Mouse (Mus musculus) naive thymus-derived CD4-positive, alpha-beta T cell, adult 2 months (primary cell): Measurements from ENCODE around the gene Armc8.

ENCODE experiments used
- DNase-seq: peaks from one replicate; pipeline ENCODE4 v3.0.0-alpha.2; 2011; ENCODE audit warnings: low read depth

Armc8 gene

DNA sequence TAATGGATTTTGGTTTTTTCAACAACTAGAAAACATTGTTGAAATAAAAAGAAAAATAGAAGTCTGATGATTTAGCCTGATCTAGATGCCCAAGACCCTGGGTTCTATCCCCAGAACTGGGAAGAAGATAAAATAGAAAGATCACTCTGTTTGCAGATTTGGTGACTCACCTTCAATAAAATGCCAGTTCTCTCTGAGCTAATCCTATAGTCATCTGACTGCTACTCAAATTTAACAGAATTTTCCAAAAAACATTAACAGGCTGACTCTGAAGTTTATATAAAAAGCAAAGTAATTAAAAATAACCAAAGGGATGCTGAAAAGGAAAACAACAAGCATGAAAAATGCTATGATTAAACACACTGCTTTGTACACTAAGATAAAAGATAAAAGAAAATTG lies 122.4 kb downstream of the Armc8 start:
- no peak for DNase-seq

DNA sequence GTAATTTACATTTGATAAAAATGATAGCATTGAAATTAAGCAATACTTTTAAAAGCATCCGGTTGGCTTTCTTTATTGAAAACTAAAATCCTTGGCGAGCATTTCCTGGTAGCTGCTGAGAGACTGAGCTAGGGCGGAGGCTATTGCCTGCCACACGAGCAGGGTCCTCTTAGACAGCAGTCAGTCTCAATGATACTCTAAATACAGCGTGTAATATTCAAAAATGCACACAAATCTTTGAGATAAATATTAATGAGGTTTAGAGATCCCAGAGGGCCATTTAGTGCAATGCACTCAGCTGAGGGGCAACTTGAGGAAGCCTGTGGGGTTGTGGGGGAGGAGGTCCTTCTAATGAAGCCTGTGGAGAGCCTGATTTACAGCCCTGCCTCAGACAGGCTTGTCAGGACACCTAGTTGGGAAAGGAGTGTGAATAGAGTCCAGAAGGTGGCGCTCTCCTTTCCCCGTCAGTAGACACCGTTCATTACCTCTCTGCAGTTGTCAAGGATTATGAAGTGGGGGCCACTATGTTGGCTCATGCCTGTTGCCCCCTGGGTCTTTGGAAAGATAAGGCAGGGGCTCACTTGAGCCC lies 124.0 kb downstream of the Armc8 start:
- DNase-seq, result no peak

DNA sequence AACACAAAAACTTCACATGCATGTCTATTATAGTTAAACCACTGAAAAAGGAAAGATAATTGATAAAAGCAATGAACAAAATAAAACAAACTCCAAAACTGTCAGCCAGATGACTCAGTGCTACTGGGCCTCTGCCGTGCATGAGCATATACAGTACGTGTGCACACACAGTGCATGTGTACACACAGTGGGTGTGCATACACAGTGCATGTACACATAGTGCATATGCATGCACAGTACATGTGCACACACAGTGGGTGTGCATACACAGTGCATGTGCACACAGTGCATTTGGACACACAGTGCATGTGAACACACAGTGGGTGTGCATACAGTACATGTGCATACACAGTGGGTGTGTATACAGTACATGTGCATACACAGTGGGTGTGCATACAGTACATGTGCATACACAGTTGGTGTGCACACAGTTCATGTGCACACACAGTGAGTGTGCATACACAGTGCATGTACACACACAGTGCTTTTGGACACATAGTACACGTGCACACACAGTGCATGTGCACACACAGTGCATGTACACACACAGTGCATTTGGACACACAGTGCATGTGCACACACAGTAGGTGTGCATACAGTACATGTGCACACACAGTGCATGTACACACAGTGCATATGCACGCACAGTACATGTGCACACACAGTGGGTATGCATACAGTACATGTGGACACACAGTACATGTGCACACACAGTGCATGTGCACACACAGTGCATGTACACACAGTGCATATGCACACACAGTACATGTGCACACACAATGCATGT lies 126.9 kb downstream of the Armc8 start:
- no peak for DNase-seq

DNA sequence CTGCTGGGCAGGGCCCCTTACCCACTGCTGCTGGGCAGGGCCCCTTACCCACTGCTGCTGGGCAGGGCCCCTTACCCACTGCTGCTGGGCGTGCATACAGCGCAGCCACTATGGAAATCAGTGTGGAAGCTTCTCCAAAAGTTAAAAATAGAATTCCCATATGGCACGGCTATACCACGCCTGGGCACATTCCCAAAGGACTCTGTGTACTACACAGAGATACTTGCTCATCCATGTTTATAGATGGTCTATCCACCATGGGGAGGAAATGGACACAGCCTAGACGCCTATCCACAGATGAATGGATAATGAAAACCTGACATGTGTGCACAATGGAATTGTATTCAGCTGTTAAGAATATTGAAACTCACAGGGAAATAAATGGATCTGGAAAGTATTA lies 127.8 kb downstream of the Armc8 start:
- DNase-seq, result no peak

DNA sequence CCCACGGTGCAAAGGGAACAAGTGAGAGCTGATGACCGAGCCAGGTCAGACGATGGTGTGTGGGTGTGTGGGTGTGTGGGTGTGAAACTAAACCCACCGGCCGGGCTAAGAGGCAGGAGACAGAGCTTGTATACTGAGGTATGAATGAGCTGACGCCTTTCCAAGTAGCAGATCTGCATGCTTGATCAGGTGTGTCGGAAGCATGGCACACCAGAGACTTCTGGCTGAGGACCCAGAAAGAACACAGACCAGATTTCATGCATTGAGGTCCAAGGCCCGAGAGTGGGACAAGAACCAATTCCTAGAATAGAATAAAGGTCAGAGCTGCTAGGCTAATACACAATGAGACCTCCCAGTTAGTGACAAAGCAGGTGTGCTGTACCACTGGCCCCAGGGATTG lies 129.6 kb downstream of the Armc8 start:
- DNase-seq, result no peak

DNA sequence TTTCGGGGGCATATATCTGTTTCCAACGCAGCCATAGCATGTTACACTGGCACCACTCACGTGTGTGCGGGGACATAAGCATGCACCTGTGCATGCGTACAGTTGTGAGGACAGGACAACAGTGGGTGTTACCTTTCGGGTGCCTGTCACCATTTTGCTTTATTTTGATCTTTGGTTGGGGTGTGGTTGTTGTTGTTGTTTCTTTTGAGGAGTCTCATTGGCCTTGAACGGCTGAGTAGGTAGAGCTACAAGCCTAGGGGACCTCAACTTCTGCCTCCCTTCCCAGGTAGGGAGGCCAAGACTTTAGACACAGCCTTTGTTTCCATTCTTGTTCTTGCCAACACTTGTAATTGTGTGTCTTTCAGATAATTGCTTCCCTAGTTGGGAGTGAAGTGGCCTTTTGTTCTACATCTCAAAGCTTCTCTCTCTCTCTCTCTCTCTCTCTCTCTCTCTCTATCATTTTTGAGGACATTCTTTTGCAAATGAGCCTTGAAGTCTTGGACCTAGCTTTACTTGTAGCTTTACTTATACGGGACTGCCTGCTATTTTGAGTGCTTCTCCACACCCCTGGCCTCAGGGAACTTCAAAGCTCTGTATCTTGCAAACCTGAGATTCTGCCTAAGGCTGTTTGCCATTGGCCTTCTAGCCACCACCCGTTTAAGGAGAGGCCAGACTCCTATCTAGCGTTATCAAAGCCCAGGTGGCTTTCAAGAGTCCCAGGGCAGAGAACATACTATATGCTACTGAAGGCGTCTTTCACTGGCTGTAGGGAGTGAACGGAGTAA lies 130.7 kb downstream of the Armc8 start:
- DNase-seq, result no peak

DNA sequence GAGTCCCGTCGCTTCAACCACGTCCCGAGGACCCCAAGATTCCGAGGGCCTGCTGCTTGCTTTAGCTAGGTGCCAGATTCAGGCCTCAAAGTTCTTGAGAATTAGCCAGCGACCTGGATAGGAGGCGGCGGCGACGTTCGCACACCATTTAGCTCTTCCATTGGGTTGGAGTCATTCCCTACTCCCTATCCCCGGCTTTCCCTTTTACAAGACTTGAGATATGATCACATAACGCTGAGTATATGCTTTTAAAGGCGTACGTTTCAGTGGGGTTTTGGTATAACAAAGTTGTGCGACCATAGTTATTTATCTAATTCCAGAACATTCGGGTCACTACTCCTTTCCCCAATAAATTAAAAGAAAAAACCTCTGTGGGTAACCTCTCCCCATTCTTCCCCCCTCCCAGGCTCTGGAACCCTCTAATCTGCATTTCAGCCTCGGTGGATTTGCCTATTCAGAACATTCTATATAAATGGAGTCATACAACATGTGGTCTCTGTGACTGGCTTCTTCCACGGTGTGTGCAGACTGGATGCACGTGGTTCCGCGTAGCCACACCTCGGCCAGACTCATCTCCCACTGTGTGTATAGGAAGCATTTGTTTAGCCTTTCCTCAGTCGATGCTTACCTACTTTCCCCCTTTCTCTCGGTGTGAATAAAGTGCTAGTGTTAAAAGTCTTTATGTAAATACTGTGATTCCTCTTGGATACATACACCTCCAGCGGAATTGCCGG lies 131.5 kb downstream of the Armc8 start, which contains the start of gene Mras:
Gene Mras, minus strand, starts transcription at position 351 of the 734 bp plus-strand sequence.
- no peak for DNase-seq

DNA sequence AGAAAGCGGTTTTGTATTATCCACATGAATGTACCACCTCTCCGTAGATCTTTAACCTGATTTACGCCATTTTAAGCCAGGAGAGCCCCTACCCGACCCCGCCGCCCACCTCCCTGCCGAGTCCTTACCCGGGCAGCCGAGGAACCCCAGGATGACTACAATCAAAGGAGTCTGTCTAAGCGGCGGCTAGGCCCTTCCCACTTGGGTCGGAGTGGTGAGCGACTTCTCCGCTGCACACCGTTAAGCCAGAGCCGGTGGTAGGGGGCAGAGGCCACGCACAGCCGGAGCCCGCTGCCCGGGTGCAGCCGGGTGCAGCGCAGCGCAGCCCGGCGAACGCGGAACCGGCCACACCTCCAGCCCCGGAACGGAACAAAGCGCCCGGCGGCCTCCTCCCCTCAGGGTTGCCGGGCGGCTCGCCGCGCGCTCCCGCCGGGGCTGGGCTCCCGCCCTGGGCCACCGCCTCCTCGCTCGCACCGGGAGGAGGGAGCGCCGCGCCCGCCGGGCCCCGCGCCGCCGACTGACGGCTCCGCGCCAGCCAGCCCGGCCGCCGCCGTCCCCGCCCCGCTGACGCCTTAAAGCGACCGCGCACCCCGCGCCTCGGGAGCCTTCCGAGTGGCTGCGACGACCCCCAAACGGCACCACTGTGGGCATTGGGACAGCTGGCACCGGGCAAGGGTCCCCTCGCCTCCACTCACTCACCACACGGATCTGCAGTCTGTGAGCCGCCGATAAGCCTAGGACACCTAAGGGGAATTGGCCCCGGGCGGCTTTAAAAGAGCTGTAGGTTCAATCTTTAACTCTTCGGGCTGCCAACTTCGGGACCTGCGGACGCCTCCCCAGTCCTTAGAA lies 132.3 kb downstream of the Armc8 start:
- DNase-seq, result no peak

DNA sequence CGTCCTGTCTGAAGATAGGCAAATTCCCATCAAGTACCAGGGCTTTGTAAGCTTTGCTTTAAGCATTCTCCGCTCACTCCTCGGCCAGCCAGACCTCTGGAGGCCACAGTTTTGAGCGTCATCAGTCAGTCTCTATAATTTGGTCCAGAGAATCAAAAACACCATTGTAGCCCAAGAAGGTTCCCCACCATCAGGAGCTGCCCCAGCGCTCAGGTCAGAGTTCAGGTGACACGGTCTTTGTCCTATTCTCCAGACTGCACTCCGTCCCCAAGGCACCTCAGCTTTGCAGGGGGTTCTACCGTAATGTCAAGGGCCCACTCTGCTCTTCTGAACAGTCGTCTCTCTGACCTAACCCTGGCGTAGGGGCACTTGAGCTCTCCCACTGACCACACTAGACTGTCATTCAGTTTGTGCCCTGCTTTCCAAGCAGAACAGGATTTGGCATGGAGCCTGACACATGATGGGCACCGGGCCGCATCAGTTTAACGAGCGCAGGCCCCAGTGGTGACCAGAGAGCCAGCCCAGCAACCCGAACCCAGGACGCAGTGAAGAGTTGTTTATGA lies 133.0 kb downstream of the Armc8 start:
- no peak for DNase-seq

DNA sequence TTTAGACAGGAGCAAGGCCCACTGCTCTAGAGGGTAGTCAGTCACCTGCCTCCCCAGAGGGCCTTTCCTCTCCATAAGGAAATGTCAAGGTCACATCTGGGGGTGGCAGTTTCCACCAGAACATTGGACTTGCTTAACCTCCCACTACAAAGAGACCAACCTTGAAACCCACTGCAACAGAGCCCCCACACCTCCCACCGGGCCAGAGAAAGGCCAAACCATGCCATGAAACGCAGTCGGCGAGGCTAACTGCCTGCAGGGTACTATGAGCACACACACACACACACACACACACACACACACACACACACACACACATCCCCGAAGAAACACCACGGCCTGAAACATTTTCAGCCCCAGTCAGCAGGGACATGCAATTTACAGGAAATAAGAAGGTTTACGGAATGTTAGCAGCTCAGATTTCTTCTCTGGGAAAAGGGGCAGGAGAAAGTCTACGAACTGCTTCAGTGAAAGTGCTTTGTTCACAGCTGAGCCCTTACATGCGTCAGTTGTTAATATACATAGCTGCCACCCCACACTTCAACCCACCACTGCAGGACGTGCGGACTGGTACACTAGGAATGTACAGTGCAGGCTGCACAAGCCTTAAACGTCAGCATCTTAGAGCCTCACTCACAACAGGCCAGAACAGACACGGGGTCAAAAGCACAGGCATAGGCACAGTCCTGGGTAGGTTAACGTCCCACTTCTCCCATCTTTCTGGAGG lies 133.6 kb downstream of the Armc8 start:
- no peak for DNase-seq

DNA sequence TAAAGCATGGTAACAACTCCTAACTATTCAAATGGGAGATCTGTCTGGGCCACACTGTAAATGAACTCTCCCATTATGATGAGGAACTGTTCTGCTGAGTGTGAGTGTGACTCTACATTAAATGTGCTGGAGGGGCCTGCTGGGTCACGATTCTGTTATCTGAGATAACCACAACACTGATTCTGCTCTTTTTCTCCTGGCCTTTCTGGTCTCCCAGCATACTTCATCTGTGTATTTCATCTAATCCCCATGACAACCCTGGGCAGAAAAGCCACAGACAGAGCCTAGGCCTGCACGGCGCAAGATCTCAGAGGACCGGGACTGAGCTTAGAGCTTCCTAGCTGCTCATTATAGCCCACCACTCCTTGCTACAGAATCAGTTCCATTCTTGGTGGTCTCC lies 136.2 kb downstream of the Armc8 start:
- no peak for DNase-seq

DNA sequence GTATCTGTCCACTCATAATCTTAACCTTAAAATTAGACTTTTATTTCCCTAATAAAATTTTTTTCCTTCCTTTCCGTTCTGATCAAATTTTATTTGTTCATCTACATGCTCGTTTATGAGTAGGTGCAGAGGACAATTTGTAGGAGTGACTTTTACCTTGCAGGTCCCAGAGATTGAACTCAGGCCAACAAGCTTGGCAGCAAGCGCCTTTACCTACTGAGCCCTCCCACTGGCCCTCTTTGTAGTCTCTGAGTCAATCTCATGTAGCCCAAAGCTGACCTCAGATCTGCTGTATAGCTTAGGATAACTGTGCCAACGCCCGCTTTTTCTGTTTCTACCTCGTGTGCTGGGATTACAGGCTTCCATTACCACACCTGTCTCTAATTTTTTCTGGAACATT lies 136.7 kb downstream of the Armc8 start:
- no peak for DNase-seq

DNA sequence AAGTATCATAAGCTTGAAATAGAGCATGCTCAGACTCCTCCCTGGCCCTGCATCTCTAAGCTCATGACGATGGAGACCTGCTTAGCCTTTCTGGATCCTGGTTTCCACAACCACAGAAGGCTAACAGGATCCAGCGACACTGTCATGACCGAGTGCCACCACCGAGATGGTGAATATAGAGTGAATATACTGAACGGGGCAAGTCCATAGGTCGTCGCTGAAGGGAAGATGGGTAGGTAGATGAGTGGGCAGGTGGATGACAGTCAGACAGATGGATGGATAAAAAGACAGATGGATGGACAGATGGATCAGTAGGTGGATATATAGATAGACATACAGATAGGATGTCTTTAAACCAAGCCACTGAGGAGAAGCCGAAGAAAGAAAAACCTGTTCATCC lies 137.4 kb downstream of the Armc8 start:
- DNase-seq, result no peak

DNA sequence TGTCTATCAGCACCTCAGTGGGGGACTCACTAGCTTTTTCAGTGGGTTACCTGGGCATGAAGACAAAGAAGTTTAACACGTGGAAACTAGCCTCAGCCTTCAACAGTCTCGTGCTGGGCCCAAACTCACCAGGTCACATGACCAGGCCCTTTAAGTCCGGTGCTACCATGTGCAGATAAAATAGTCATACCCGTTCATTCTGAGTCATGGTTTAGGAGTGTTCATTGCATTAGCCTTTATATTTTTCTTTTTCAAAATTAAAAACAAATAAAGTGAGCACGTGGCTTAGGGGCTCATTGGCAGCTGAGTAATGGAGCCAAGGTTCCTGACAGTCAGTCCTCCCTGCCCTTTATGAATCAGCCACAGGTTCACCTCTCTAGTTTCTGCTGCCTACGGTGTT lies 137.9 kb downstream of the Armc8 start:
- no peak for DNase-seq

DNA sequence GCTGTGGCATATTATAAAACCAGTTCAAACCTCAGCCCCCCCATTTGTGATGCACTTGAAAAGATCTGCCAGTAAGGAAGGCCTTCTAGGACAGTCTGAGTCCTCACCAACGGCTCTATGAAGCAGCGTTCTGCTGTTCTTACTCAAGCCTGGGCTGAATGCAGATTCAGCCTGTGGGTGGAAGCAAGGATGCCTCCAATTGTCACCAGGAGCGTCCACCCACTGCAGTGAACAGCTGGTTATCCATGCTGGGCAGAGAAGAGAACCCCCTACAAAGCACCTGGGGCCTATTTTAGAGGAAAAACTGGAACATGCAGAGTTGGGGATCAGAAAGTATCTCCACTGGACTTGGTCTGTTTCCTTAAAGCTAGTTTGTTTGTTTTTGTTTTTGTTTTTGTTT lies 138.9 kb downstream of the Armc8 start:
- DNase-seq, result no peak

DNA sequence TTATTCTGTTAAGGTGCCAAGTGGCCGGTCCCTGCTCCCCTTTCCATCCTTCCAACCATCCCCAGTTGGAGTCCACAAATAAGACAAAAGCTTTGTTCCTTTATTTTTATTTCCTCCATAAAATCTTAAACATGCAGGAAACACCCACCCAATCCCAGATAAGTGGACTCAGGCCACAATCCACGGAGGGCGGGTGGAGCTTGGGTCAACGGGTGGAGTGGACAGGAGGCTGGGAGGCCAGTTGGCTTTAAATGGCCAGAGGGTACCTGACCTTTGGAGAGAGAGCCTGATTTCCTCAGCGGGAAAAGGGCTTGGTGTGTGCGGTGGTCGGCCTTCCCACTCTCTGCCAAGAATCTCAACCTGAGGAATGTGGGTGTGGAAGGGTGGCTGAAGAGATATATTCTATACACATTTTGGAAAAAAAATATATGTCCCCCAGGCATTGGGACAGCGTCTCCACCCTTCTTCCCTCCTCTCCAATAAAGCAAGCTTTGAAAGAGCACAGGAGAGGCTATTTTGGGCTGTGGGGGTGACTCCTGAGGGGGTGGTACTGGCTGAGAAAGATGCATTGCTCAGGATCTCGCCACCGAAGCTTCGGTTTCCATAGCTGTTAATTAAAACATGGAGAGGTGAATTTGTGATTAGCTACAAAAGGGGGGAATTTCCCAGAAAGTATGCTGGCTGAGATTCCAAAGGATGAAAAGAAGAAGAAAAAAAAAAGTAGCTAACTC lies 139.9 kb downstream of the Armc8 start:
- DNase-seq, result no peak
